Mouse (Mus musculus): ENCODE measurements around the gene Itgb2.

DNA sequence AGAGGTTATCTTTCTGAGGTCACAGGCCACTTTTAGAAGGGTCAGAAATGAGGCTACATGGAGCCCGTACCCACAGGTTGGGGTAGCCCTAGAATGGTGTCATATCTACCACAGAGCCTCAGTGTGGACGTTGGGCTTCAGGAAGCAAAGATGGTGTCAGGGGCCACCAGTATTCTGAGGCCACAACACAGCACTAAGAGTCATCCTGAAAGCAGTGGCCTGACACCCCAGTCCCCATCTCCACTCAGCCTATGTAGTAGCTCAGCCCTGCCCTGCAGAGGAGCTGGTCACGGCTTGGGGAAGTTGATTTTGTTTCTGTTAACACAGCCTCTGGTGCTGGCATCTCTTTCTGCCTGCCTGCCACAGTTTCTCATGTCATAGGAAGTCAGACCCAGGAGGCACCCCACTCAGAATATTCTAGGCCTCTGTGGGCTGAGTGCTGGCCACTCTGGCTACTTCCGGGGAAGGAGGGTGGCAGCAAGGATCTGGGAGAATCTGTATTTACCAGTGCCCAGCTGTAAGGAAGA is 10.6 kb downstream of the Itgb2 start:
- TF ChIP-seq CTCF (IDR thresholded peaks at IDR 0.05; ENCODE audit: borderline replicate concordance, control insufficient read depth, extremely low read depth, insufficient read depth, low read length, poor library complexity), result no peak
- TF ChIP-seq POLR2A (IDR thresholded peaks at IDR 0.05; ENCODE audit: control insufficient read depth, extremely low read depth, insufficient read depth, low read length, poor library complexity), result no peak

Data from thymus, adult 2 months (tissue).